Mouse (Mus musculus) retina, postnatal 7 days (tissue): Measurements from ENCODE around the gene Krt82.

Experiments used
- DNase-seq: peaks from one replicate; pipeline ENCODE4 v3.0.0-alpha.2; 2012; ENCODE audit warnings: low read depth, low spot score

Krt82 gene

DNA sequence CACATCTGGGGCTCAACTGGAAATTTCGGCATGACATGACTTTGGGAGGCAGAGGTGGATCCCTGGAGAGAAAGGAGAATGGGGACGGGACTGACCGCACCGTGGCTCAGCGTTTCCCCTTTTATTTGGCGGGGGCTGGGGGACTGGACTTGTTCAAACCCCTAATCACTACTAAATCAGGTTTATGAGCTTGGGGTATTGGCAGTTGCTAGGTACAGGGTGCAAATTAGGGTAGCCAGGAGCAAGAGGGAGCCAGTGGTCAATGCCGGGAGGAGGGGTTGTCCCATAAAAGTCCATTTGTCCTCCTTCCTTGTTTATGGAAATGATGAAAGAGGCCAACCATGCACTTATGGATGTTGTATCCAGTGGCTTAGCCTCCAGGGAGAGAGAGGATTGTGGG, at the start of gene Krt82:
TSS of gene Krt82 (minus strand) at position 101 of the 400 bp plus-strand sequence.
- no peak for DNase-seq

DNA sequence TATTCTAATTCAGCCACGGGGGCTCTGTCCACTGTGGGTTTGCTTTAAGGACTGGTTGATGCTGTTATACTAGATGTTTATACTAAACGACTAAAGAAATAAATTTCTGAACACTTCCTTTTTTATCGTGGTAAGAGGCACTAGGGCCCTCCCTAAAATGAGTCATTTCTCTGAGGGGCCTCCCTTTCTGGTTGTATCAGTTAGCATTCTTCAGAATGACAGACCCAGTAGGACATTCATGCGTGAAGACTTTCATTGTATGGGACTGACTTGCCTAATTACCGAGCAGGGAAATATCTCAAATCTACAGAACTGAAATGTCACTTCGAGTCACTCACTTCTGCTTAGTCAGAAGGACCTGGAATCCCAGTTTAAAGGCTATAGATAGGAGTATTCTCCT, 48.7 kb upstream of the Krt82 start:
- no peak for DNase-seq

DNA sequence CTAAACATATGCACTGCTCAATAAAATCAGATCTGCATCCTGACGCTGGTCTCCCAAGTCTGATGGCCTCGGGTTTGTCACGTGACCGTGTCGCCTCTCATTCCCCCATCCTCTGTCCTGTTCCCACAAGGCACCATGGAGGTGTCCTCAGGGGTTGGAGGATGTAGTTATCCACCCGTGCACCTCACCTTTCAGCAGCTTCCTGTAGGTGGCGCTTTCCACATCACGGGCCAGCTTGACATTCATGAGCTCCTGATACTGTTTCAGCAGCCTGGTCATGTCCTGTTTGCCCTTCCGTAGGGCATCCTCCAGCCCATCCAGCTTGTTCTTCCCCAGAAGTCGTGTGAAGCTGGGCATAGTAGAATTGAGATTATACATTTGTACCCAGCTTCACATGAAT, 37.7 kb upstream of the Krt82 start:
- DNase-seq, result no peak

DNA sequence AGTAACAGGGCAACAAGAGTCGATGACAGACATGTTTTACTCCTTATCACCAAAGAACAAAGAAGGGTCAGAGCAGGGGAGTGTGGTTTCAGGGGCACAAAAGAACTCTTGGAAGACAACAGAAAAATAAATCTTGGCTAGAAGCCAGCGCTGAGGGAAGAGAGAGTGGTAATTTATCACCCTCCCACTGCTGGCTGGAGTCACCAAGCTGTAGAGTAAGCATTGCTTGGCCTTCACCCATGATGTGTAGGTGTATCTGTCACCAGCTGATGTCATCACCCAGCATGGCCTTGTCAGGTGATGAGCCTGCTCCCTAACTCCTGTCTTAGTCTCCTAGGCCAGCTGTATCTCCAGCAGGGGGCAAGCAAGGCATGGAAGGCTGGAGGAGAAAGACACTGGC, 34.0 kb upstream of the Krt82 start:
- no peak for DNase-seq

DNA sequence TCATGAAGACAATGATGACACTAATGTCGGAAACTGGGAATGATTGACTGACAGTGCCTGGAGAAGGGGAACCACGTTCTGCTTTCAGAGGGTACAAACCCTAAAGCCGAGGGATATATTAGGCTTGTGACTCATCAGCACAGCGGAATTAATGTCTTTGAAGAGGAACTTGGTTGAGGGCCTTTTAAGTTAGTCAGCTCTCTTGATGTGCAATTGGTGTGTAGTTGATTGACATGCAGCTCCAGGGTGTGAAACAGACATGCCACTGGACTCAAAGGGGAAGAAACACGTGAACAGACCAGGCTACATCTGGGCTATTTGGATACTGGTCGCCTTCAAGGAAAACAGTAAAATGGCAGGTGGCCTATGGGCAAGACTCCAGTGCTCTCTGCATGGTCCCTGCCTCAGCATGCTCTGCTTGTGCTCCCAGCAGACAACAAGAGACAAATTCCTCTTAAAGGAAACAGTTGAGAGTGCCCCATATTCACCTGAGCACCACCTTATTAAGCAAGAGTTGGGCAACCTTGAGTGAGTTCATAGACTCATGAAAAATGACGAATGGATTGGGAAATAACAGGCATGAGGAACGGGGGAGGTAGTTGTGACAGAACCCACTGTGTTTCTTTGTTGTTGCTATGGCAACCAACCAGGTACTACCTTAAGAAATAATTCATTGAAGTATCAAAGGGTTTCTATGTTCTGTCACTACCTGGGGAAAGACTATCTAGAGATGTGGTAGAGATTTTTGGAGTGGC, 32.9 kb upstream of the Krt82 start:
- no peak for DNase-seq

DNA sequence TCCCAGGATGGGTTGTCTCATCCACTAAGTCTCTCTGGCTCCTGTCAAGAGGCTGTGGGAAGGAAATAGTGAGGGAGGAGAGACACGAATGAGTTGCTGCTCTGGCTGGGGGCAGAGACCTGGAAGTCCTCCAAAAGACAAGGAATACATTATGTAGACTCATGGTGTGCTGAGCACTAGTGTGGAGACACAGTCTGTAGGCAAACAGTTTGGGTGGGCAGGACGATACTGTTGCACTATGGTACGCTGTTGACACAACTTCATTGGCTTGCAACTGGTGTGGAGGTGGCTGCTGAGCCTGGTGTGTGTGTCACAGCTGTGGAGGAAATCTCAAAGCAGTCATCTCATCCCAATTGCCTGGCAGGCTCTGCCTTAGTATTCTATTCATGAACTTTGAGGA, 31.2 kb upstream of the Krt82 start:
- DNase-seq, result no peak

DNA sequence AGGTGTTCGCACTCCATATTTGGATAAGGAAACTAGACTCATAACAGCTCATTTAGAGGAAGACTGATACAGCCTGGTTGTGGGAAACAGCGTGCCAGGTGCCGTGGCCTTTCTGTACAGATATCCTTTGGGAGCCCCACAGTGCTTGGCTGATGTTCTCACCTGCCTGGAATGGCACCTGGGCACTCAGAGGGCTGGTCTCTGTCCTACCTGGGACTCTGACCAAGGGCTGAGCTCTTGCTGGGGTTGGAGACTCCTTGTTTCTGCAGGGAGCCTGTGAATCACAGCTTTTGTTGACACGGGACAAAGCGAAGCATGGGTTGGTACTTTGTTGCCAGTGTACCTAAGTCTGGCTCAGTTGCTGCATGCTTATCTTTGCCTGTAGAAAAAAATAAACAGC, 25.0 kb upstream of the Krt82 start:
- DNase-seq, result no peak

DNA sequence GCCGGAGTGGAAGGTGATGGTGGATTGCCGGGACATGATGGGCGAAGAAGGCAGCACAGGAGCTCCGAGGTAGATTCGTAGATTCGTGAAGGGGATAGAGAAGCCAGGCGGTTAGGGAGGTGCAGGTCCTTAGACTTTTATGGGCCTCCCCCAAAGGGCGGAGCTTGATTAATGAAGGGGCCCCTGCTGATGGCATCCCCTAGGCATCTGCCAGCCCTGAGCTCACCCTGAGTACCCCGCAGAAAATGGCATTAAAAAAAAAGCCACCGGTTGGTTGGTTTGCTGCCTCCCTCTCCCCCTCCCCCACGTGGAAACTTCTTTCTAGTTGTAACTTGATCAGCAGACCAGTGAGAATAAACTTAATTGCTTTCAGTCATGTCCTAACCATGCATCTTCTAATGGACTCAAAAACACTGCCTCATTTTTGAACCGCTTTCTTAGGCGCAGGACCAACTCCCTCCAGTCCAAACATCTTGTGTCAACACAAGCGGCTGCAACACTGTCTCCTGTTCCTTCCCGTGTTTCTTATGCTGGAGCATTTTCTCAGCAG, 23.4 kb upstream of the Krt82 start, which contains the start of gene Krt75:
TSS of gene Krt75 (minus strand) at position 109 of the 550 bp plus-strand sequence.
- no peak for DNase-seq

DNA sequence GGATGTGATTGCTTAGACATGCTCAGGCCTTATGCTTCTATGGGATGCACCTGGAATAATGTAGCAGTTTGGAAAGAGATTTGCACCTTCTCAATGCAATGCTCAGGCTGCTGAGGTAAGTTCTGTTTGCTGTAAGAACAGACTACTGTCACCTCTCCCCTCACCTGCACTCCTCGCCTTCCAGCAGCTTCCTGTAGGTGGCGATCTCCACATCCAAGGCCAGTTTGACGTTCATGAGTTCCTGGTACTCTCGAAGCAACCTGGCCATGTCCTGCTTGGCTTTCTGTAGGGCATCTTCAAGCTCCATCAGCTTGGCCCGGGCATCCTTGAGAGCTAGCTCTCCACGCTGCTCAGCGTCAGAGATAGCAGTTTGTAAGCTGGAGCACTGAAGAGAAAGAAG, 17.3 kb upstream of the Krt82 start:
- no peak for DNase-seq

DNA sequence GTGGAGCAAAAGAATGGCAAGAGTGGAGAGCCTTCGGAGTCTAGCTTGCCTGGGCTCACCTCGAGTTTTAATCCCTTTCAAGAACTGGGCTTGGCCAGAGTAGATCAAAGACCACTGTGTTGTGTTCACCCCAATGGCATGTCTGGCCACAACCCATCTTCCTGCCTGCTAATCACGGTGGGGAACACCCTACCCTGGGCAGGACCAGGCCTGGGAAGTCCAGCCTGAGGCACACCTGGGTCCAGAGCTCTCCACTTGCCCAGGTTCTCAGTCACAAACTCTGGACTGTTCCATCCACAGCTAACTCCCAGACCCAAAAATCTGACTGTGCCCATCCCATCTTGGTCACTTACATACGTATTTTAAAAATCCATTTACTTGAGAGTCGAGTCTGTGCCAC, 12.4 kb upstream of the Krt82 start, which contains the start of gene Krt90:
TSS of gene Krt90 (minus strand) at position 101 of the 400 bp plus-strand sequence.
- DNase-seq, result no peak

DNA sequence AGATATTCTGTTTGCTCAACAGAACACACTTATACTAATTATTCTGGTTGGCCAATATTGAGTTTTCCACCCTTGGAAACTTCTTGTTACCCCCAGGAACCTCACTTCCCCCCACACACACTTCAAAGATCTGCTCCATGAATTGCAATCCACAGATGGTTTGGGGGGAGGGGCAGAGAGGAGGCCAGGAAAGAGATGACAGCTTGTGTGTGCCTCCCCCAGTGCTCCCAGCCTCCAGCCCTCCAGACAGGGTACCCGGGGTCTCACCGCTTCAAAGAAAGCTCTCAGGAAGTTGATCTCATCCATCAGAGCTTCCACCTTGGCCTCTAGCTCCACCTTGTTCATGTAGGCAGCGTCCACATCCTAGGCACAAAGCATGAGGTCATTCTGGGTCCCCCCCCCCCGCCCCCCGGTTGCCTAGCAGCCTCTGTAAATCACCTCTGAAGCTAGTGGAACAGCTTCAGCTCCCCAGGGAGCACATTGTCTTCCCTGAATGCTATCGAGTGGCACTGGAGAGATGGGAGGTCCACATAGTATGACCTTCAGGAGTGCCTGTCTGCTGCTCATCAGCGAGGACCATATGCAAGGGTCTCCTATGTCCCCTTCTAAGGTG, 7.7 kb upstream of the Krt82 start:
- no peak for DNase-seq

DNA sequence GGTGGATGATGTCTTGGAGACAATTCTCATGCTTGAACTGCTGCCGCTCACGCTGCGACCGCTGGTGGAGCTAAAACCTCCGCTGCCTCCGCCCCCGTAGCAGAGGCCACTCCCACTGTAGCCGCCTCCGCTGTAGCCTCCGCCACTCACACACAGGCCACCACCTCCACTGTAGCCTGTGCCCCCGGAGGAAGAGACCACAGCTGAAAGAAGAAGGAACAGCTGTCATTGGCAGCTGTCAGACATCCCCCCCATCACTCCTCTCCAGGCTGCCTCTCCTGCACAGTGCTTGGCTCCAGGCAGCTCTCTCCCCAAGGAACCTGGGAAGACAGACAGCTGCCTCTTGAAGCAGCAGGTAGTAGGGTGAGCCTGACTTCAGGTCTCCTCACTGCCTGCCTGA, 2.7 kb upstream of the Krt82 start:
- DNase-seq, result no peak

DNA sequence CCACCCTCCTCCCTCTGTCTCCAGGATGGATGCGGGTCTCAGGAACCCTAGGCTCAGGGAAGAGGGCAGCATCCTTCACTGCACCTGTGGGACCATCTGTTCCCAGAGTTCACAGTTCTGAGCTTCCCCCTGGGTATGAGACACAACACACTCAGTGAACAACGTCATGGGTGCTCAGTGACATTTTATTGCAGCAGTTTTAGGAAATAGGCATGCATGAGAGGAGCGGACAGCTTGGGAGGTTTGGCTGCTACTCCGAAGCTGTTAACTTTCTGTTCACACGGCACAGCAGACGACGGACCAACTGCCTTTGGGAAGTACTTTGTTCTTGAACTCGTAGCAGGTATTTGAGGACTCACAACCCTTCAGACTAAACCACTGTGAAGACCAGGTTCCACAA, 1.7 kb upstream of the Krt82 start:
- no peak for DNase-seq

DNA sequence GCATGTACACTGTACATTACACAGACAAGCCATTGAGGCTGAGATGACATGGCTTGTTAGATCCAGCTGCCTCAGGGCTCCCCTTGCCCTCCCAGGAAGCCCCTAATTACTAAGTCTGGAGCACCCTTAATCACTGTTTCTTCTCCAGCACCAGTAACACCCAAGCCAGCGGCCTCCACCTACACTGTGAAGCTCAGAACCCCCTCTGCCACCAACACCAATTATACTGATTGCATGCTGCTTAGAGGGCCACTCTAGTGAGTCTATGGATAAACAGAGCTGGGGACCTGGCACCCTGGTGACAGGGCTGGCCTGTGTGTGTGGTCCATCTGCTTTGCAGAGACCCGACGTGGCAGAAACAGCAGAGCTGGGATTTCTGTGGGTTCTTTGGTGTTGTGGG, 6.0 kb downstream of the Krt82 start:
- no peak for DNase-seq

DNA sequence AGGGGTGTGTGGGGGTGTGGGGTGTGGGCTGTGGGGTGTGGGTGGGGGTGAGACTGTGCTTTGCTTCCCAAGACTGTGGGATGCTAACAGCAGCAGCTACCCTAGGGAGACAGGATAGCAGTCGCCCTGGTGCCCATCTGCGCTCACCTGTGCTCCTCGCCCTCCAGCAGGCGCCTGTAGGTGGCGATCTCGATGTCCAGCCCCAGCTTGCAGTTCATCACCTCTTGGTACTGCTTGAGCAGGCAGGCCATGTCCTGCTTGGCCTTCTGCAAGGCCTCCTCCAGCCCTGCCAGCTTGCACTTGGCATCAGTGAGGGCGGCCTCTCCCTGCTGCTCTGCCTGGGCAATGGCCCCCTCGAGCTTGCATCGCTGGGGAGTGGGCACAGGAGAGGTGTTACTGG, 7.9 kb downstream of the Krt82 start:
- no peak for DNase-seq

DNA sequence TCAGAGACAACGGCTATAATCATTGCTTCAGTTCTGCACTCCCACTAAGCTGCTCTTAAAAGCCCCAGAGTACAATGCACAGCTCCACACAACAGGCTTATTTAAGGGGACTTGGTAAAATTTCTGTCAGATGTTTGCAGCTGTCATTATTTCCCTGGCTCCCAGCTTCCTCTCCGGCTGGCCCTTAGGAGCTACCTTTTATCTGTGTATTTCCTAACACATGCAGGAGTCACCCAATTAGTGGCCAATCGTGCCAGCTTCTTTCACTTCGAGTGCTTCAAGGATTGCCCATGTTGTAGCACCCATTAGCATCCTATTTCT, 11.9 kb downstream of the Krt82 start:
- no peak for DNase-seq

DNA sequence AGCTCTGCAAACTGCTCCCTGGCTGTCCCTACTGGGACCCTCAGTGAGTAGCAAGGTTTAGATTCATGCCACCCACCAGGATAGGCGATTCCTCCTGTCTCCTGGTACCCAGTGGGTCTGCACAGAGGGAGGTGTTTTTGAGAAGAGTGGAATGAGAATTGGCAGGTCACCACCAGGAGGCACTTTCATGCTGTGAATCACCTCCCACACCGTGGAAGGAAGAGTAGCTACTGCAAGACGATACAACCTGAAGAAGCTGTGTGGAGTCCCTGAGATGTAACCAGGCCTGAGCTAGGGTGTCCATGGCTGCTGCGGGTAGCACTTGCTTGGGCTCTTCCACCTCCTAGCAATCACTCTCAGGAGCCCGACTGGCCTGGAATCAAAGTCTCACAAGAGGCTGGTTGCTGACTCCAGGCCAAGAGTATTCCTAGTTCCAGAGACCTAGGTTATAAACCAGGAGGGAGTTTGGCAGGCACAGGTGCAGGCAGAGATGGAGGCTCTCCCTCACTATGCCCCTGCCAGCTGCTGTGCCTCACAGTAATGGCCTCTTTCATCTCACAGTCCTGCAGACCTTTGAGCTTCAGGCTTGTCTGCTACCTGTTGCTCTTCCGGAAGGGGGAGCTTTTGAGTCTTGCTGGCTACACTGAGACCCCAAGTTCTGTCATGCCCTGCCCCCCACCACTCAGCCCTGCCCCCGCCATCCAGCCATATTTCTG, 12.4 kb downstream of the Krt82 start:
- DNase-seq, result no peak

DNA sequence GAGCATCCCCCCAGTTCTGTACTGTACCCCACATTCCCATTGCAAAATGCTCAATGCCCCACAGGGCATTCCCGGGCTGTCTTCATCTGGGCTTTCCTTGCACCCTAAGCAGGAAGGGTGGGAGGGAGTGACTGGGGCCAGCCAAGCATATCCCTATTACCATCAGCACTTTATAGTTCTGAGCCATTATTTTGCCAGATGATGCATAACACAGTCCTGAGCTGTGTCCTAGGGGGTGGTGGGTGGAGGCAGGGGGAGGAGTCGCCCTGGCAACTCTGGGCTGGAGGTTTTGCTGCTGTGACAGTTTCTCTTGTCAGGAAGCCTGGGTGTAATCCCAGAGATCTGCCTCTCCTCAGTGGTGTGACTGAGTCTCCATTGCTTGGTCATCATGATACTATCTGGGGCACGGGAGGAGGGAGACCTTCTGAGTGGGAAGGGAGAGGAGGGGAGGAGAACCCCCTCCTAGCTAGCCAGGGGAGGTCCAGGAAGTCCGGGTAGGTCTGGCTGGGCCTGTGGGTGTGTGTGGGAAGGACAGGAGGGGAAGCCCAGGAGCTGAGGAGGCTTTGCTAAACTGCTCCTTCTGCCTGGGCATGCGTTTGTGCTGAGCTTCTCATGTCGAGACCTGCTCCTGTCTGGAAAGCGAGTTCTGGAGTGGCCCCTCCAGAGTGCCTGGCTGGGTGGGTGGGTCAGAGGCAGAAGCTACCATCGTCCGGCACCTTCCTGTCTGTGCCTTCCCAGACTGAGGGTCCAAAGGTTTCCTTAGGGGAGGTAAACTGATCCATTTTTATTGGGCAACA, 14.2 kb downstream of the Krt82 start:
- DNase-seq, result no peak

DNA sequence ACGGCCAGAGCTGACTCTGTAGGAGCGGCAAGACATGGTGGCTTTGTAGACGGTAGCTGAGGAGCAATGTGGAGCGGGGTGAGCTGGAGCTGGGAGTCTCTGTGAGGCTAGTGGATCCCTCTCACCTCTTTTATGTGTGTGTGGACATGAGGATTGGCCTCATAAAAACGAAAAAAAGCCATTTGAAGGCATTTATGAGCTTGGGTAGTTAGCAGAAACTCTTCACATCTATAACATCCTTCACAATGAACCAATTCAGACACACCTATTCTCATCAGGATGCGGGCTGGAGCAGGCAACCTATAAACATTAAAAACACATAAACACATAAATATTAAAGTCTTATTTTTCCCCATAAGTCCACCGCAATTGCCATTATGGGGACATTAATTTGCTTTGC, 17.7 kb downstream of the Krt82 start, which contains the start of gene Krt84:
TSS of gene Krt84 (minus strand) at position 101 of the 400 bp plus-strand sequence.
- no peak for DNase-seq

DNA sequence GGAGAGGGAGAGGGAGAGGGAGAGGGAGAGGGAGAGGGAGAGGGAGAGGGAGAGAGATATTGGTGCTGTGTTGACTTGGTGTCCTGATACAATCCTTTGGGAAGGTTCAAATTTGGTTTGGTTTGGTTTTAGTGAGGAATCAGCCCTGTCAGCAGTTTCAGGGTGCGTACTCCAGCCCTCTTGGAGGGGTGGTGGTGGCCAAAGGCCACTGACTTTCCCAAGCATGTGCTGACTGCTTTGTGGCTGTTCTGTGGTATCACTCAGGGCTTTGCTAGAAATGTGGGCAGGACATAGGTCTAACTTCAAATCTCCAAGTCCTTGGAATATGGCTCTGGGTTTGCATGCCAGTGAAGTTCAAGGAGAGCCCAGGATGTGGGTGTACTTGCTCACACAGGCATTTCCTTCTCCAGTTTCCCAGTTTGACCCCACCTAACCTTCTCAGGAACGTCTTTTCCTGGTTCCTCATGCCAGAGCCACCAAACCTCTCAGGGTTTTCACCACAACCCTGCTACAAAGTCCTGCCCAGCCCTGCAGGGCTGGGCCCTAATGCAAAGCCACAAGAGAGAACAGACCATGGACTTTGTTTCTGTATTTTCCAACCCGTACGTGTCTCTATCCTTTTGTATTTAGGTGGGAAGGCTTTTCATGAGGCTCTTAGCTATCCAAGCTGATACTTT, 27.8 kb downstream of the Krt82 start:
- no peak for DNase-seq

DNA sequence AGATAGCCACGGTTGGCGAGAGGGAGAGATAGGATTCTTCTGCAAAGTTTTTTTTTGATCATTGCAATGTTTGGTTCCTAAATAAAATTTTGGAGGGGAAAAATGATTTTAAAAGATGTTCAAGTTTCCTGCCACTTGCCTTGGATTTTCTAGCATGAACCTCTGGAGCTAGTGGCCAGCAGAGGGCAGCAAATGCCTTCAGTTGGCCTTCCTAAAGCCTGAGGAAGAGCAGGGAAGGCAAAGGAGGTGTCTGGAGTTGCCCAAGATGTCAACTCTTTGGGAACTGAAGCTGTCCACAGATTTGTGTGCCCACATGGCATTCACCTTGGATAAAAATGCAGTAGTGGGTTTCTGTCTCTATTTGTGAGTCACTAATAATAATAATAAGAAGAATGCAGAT, 30.7 kb downstream of the Krt82 start:
- DNase-seq, result peak; percentile 71
